8 mouse cellular contexts compared by ENCODE assay signal in the genomic region with DNA sequence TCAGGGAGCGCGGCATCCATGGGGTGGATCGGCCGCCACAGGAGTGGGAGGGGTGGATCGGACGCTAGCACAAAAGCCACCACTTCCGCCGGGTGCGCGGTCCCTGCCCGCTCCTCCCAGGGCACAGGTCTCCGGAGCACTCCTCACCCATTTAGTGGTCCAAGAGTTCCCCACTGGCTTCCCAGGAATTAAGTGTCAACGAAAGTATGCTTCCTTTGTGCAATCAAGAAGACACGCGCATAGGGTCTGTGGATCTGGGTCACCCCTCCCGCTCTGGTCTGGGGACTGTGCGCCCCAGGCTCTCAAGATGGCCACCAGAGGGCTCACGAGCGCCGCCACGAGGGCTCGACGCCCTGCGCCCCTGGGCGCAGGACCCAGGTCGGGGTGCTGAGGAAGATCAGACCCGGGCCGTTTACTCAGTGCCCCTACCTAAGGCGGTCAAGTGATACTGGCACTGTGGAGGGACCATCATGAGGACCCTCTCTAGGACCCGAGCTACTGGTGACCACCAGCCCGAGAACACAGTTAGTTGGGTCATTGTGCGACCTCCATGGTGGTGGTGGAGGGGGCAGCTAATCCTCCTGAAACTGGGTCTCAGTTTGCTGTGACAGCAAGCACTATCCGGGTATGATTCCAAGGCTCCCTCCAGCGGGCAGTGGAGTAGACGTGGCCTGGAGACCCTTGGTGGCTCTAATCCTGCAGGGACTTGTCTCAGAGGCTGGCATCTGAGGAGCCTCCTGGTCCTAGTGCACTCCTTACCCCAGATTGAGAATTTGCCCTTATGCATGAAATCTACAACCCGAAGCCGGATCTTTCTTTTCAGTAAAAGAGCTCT. TPM values are rescaled to one million over a fixed set of nuclear protein-coding genes. Genes with fewer than 3 reads are reported as not detected.
DNase-seq lines count a peak whose midpoint lies in the region; ATAC-seq and TF ChIP-seq lines count a peak whose summit lies in the region.

No protein-coding gene starts in this region.

- peaks cover 0 to 7% of the 10 kb centered on the region in 2 experiments; a peak in 2 of 4 replicates for H3K4me1 ChIP-seq in ES-E14 (ENCODE audit: control insufficient read depth in 2 of 2, insufficient read depth in 2 of 2, low read length in 2 of 2, poor library complexity in 1 of 2)
- H3K4me1 ChIP-seq in forebrain, embryonic 14.5 days (ENCODE audit: control insufficient read depth, insufficient read depth, low read length), result peaks cover 8% of the 10 kb centered on the region; the same call in 1 of the 2 replicates
- peaks cover 6% of the 10 kb centered on the region; the same call in 1 of the 2 replicates for H3K4me1 ChIP-seq in neural tube, embryonic 14.5 days (ENCODE audit: control insufficient read depth, insufficient read depth, low read length)

- intact Hi-C loops in heart, postnatal 25 days (cut with DNase I), result loop anchor here (2.0 kb wide), 1 partner anchor 42 kb away; no protein-coding TSS in a partner anchor

- peak overlapping the region; percentile 74 for H3K9ac ChIP-seq in ES-E14 (ENCODE audit: insufficient read depth, low read depth, low read length, poor library complexity, severe bottlenecking)
- peak overlapping the region; percentile 78 for H3K9ac ChIP-seq in forebrain, embryonic 14.5 days (ENCODE audit: low read length)
- H3K9ac ChIP-seq in neural tube, embryonic 14.5 days (replicated peaks; ENCODE audit: low read depth, low read length), result peak overlapping the region; percentile 62

- in situ Hi-C loops in ES-E14 (cut with MboI; ENCODE audit: low sequenced_read_pairs in 2 of 2, unreplicated experiment in 2 of 2), result loop anchor here in 1 of 2 experiments (10.0 kb wide), 1 partner anchor 334 kb away; no protein-coding TSS in a partner anchor

- H3K4me3 ChIP-seq in ES-E14 (ENCODE audit: insufficient read depth in 1 of 2, low read depth in 1 of 2, low read length in 2 of 2, poor library complexity in 1 of 2, severe bottlenecking in 1 of 2), result peak overlapping the region; percentile 70 to 74
- H3K4me3 ChIP-seq in forebrain, embryonic 14.5 days (ENCODE audit: low read depth, low read length), result peak overlapping the region; percentile 42
- H3K4me3 ChIP-seq in neural tube, embryonic 14.5 days (ENCODE audit: low read depth, low read length), result peak overlapping the region; percentile 45

- H3K36me3 ChIP-seq in ES-E14 (ENCODE audit: control insufficient read depth, insufficient read depth, low read length, poor library complexity, severe bottlenecking), result no peaks in the 10 kb centered on the region
- no peaks in the 10 kb centered on the region for H3K36me3 ChIP-seq in forebrain, embryonic 14.5 days (ENCODE audit: control insufficient read depth, insufficient read depth, low read length)
- no peaks in the 10 kb centered on the region for H3K36me3 ChIP-seq in neural tube, embryonic 14.5 days (ENCODE audit: control insufficient read depth, insufficient read depth, low read length)

- DNase-seq in ES-E14 (ENCODE audit: low read depth, low spot score), result no peak
- DNase-seq in cerebellum, adult 11 months, result peak; percentile 83
- peak; percentile 80 for DNase-seq in forebrain, embryonic 14.5 days (ENCODE audit: low spot score)
- peak; percentile 61 for DNase-seq in heart, postnatal 25 days (ENCODE audit: low spot score)
- DNase-seq in layer of hippocampus, adult 11-12 months (ENCODE audit: low spot score), result peak; percentile 71
- DNase-seq in lung, adult 18-20 months, result peak; percentile 74 to 77
- DNase-seq in telencephalon, adult 2 months (ENCODE audit: low read depth, low spot score), result peak; percentile 19

- no peaks in the 10 kb centered on the region for H3K9me3 ChIP-seq in ES-E14 (ENCODE audit: control insufficient read depth, insufficient read depth, low read depth, low read length)
- no peaks in the 10 kb centered on the region for H3K9me3 ChIP-seq in forebrain, embryonic 14.5 days (replicated peaks; ENCODE audit: control insufficient read depth, low read length)
- no peaks in the 10 kb centered on the region for H3K9me3 ChIP-seq in neural tube, embryonic 14.5 days (ENCODE audit: control insufficient read depth, low read length)

- peak; percentile 88 for ATAC-seq in forebrain, embryonic 14.5 days
- peak; percentile 87 for ATAC-seq in neural tube, embryonic 14.5 days (ENCODE audit: low read depth)

- 2% methylated on average over 37 of the region's 37 CpGs for WGBS in forebrain, embryonic 14.5 days
- 3% methylated on average over 37 of the region's 37 CpGs for WGBS in neural tube, embryonic 14.5 days

- no peak overlapping the region for H3K27ac ChIP-seq in ES-E14 (ENCODE audit: insufficient read depth, low read depth, low read length, poor library complexity, severe bottlenecking)
- H3K27ac ChIP-seq in forebrain, embryonic 14.5 days (ENCODE audit: low read depth, low read length), result peak overlapping the region; percentile 39
- peak overlapping the region; percentile 52 for H3K27ac ChIP-seq in neural tube, embryonic 14.5 days (ENCODE audit: low read depth, low read length)

- no peaks in the 10 kb centered on the region for H3K27me3 ChIP-seq in forebrain, embryonic 14.5 days (replicated peaks; ENCODE audit: control insufficient read depth, insufficient read depth, low read length)
- H3K27me3 ChIP-seq in neural tube, embryonic 14.5 days (ENCODE audit: control insufficient read depth, insufficient read depth, low read length), result no peaks in the 10 kb centered on the region

- H3K4me2 ChIP-seq in forebrain, embryonic 14.5 days (ENCODE audit: low read length), result peak overlapping the region; percentile 75
- peak overlapping the region; percentile 63 for H3K4me2 ChIP-seq in neural tube, embryonic 14.5 days (ENCODE audit: low read depth, low read length)

TF ChIP-seq in ES-E14, 5 proteins besides CTCF, POLR2A, EP300 and RAD21:
- no peak for TF ChIP-seq CHD2 (IDR thresholded peaks at IDR 0.05; ENCODE audit: low read depth, low read length)
- no peak; the same call in 1 of the 2 replicates for TF ChIP-seq HCFC1 (IDR thresholded peaks at IDR 0.05; ENCODE audit: borderline replicate concordance, insufficient read depth, low read length)
- TF ChIP-seq MAFK (IDR thresholded peaks at IDR 0.05; ENCODE audit: insufficient read depth, low read depth, low read length), result no peak
- TF ChIP-seq ZNF384 (IDR thresholded peaks at IDR 0.05; ENCODE audit: low read depth, low read length), result no peak
- no peak for TF ChIP-seq ZC3H11A (IDR thresholded peaks at IDR 0.05; ENCODE audit: borderline replicate concordance, low read depth, low read length)
TF ChIP-seq in ES-E14: peak in this region for 0.

RNA-seq across cellular contexts. Expression of gene Acbd3, which starts 42.7 kb away (rescaled TPM):
- 13.3 and 20.4 TPM in 2 replicates for total RNA-seq in ES-E14 (2012; rRNA removed)
- polyA plus RNA-seq in forebrain, embryonic 14.5 days (2014; fragmentation: Nextera tagmentation; extraction: Ambion mirVana), result 17.2 and 18.1 TPM in 2 replicates
- total RNA-seq in heart, postnatal 25 days (2021), result 10 to 100 TPM; 22.6 to 24.8 TPM
- polyA plus RNA-seq in neural tube, embryonic 14.5 days (2014; fragmentation: Nextera tagmentation; extraction: Ambion mirVana), result 31.1 and 33.4 TPM in 2 replicates

RNA-seq across cellular contexts. Expression of gene H3f3a, which starts 45.2 kb away (rescaled TPM):
- total RNA-seq in ES-E14 (2012; rRNA removed), result 503 and 657 TPM in 2 replicates
- polyA plus RNA-seq in forebrain, embryonic 14.5 days (2014; fragmentation: Nextera tagmentation; extraction: Ambion mirVana), result 4,992 and 5,015 TPM in 2 replicates
- total RNA-seq in heart, postnatal 25 days (2021), result 100 to 1,000 TPM; 494 to 517 TPM
- 3,180 and 3,430 TPM in 2 replicates for polyA plus RNA-seq in neural tube, embryonic 14.5 days (2014; fragmentation: Nextera tagmentation; extraction: Ambion mirVana)
